Mouse (Mus musculus) cortical plate, adult 2 months (tissue): ENCODE measurements around the gene Gm13102.
"Not testable (repeated sequence)": the region's sequence is repeated elsewhere in the genome, so short reads cannot be mapped to it uniquely, and the experiment has no call there.

Source experiments
- CTCF ChIP-seq: fragments of 200-500 bp; IDR thresholded peaks from 2 replicates; pipeline ENCODE4 v1.5.1; 2011; ENCODE audit warnings: mild to moderate bottlenecking, control low read depth, low read length; ENCODE audit not compliant: insufficient read depth; ENCODE audit errors: extremely low read depth
- POLR2A ChIP-seq: fragments of 200-500 bp; IDR thresholded peaks from 2 replicates; pipeline ENCODE4 v1.6.1; 2011; ENCODE audit warnings: mild to moderate bottlenecking, low read length, control low read depth; ENCODE audit not compliant: insufficient read depth; ENCODE audit errors: extremely low read depth

- not testable (repeated sequence) for TF ChIP-seq CTCF, POLR2A
These were observed 47.4 kb upstream of the Gm13102 start, which contains the start of gene Pramel4 for GRCm38 (mm10) chr4:144058826-144059225.
